Mouse (Mus musculus): ENCODE measurements around the gene 2610008E11Rik. TPM values are rescaled to one million over a fixed set of nuclear protein-coding genes. Genes with fewer than 3 reads are reported as not detected.

The 2610008E11Rik gene
- 14.7 TPM for polyA plus RNA-seq (2014; fragmentation: Illumina TruSeq; extraction: RNeasy Lipid Tissue Mini Kit (QIAGEN cat#74804); ENCODE audit: low read depth, low replicate concordance)

GRCm38 (mm10) chr10:79097161-79097754, at the start of gene 2610008E11Rik:
2610008E11Rik (minus strand) TSS chr10:79097600.

DNA sequence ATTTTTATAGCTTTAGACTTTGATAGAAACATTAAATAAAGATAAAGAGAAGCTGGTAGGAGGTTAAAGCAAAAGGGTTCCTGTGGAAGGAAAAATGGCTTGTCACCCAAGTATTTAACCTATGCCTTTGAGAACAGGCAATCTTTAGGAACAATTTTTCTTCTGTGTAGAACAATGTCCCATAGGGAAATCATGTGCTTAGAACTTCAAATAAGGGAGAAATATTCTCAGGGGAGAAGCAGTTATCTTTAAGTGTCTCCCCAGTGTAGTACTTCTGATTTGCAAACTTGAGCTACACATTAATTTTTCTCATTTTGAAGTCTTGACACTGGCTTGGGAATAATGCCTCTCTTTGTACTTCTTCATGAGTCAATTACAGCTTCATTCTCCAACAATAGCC, 69.0 kb downstream of the 2610008E11Rik start, which contains the start of gene Olfr57:
Gene Olfr57, plus strand, starts transcription at position 301 of the 400 bp plus-strand sequence.

Other genes with a start within 250 kb of the 2610008E11Rik start
- gene Olfr1356, start 245.4 kb downstream of the 2610008E11Rik start, polyA plus RNA-seq (2014; fragmentation: Illumina TruSeq; extraction: RNeasy Lipid Tissue Mini Kit (QIAGEN cat#74804); ENCODE audit: low read depth, low replicate concordance), result not detected
- not detected for gene Olfr1355, start 222.1 kb downstream of the 2610008E11Rik start, polyA plus RNA-seq (2014; fragmentation: Illumina TruSeq; extraction: RNeasy Lipid Tissue Mini Kit (QIAGEN cat#74804); ENCODE audit: low read depth, low replicate concordance)
- gene Olfr1354, start 184.4 kb downstream of the 2610008E11Rik start, polyA plus RNA-seq (2014; fragmentation: Illumina TruSeq; extraction: RNeasy Lipid Tissue Mini Kit (QIAGEN cat#74804); ENCODE audit: low read depth, low replicate concordance), result not detected
- not detected for gene Olfr8, start 147.0 kb downstream of the 2610008E11Rik start, polyA plus RNA-seq (2014; fragmentation: Illumina TruSeq; extraction: RNeasy Lipid Tissue Mini Kit (QIAGEN cat#74804); ENCODE audit: low read depth, low replicate concordance)
- not detected for gene Olfr1353, start 134.3 kb downstream of the 2610008E11Rik start, polyA plus RNA-seq (2014; fragmentation: Illumina TruSeq; extraction: RNeasy Lipid Tissue Mini Kit (QIAGEN cat#74804); ENCODE audit: low read depth, low replicate concordance)
- gene Olfr1352, start 116.5 kb downstream of the 2610008E11Rik start, polyA plus RNA-seq (2014; fragmentation: Illumina TruSeq; extraction: RNeasy Lipid Tissue Mini Kit (QIAGEN cat#74804); ENCODE audit: low read depth, low replicate concordance), result not detected
- not detected for gene Olfr1351, start 85.1 kb downstream of the 2610008E11Rik start, polyA plus RNA-seq (2014; fragmentation: Illumina TruSeq; extraction: RNeasy Lipid Tissue Mini Kit (QIAGEN cat#74804); ENCODE audit: low read depth, low replicate concordance)
- 0.14 TPM for gene Olfr57, start 68.9 kb downstream of the 2610008E11Rik start, polyA plus RNA-seq (2014; fragmentation: Illumina TruSeq; extraction: RNeasy Lipid Tissue Mini Kit (QIAGEN cat#74804); ENCODE audit: low read depth, low replicate concordance)
- not detected for gene Vmn2r80, start 51.2 kb upstream of the 2610008E11Rik start, polyA plus RNA-seq (2014; fragmentation: Illumina TruSeq; extraction: RNeasy Lipid Tissue Mini Kit (QIAGEN cat#74804); ENCODE audit: low read depth, low replicate concordance)
- 0.10 TPM for gene Vmn2r81, start 150.1 kb upstream of the 2610008E11Rik start, polyA plus RNA-seq (2014; fragmentation: Illumina TruSeq; extraction: RNeasy Lipid Tissue Mini Kit (QIAGEN cat#74804); ENCODE audit: low read depth, low replicate concordance)